ENCODE assay signal across 27 mouse cellular contexts in the genomic region with DNA sequence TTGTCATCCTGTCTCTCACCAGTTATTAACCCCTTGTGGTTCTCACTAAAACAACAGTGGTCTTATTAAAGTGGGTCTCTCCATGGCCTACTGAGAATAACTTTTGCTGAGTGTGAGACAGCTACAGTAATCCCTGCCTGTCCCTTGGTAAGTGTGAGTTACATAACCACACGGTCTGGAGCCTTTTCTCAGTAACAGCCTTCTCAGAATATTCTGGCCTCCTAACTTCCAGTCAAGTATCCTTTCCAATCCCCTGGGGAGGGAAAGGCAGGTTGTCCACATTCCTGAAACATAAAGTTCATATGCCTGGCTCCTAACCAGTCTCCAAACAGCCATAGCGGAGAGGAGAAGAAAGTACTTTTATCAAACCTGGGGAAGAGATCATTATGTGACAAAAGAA.
DNase-seq lines count a peak whose midpoint lies in the region; ATAC-seq and TF ChIP-seq lines count a peak whose summit lies in the region.
"Had no signal": no experiment of that assay in that cellular context is flagged by ENCODE, and none has a peak within 500 bp of the region (broad histone marks: within the 10 kb centered on the region; RNA-seq: fewer than 3 reads in every experiment).

No protein-coding gene starts in this region.

- H3K27me3 ChIP-seq in kidney, adult 2 months (replicated peaks; ENCODE audit: control insufficient read depth, insufficient read depth, low read length), result no peaks in the 10 kb centered on the region
- H3K27me3 ChIP-seq in kidney, embryonic 15.5 days, result no peaks in the 10 kb centered on the region
- no peaks in the 10 kb centered on the region for H3K27me3 ChIP-seq in lung, postnatal 0 days (replicated peaks; ENCODE audit: insufficient read depth, low read length)
- H3K27me3 ChIP-seq: embryonic facial prominence, embryonic 13.5 days; heart, embryonic 15.5 days; hindbrain, embryonic 13.5 days; limb, embryonic 15.5 days; liver, embryonic 13.5 days had no signal

- no peak for DNase-seq in frontal cortex, postnatal 10 days (ENCODE audit: low spot score in 2 of 2)
- peak; percentile 70 for DNase-seq in kidney, adult 2 months
- DNase-seq in lung, postnatal 0 days (ENCODE audit: low spot score), result peak; percentile 12
- no peak for DNase-seq in lung, adult 2 months
- peak; percentile 73 for DNase-seq in skeletal muscle tissue, adult 2 months (ENCODE audit: low read depth, low spot score)
- DNase-seq in retina, embryonic 14.5 days (ENCODE audit: low spot score), result no peak
- DNase-seq: adrenal gland, postnatal 14 days; cerebellum, adult 18-20 months; cerebellum, postnatal 10 days; heart, postnatal 4 days; kidney, postnatal 14 days; liver, embryonic 13.5 days; lung, adult 18-20 months; lung, postnatal 14 days; midbrain, embryonic 14.5 days; thymus, adult 2 months; thymus, postnatal 36 days had no signal

- H3K4me1 ChIP-seq in kidney, adult 2 months (ENCODE audit: control insufficient read depth, insufficient read depth, low read length), result peaks cover 16% of the 10 kb centered on the region; the same call in 1 of the 2 replicates
- H3K4me1 ChIP-seq in kidney, embryonic 15.5 days, result peaks cover 13% of the 10 kb centered on the region; the same call in 1 of the 2 replicates
- H3K4me1 ChIP-seq in lung, postnatal 0 days (ENCODE audit: insufficient read depth, low read depth, low read length), result no peaks in the 10 kb centered on the region
- H3K4me1 ChIP-seq in lung, adult 2 months (ENCODE audit: control insufficient read depth, insufficient read depth, low read length), result peaks cover 3% of the 10 kb centered on the region; the same call in 1 of the 2 replicates
- H3K4me1 ChIP-seq: embryonic facial prominence, embryonic 13.5 days; limb, embryonic 10.5 days; liver, embryonic 13.5 days had no signal

- H3K9me3 ChIP-seq in kidney, embryonic 15.5 days (replicated peaks), result no peaks in the 10 kb centered on the region
- H3K9me3 ChIP-seq in lung, postnatal 0 days (ENCODE audit: low read length), result no peaks in the 10 kb centered on the region
- H3K9me3 ChIP-seq: embryonic facial prominence, embryonic 13.5 days; heart, embryonic 10.5 days; heart, embryonic 15.5 days; hindbrain, embryonic 13.5 days; limb, embryonic 10.5 days; limb, embryonic 15.5 days; liver, embryonic 13.5 days had no signal

- H3K9ac ChIP-seq in kidney, embryonic 15.5 days, result no peak overlapping the region
- H3K9ac ChIP-seq in lung, postnatal 0 days (replicated peaks; ENCODE audit: low read depth), result no peak overlapping the region
- H3K9ac ChIP-seq: embryonic facial prominence, embryonic 13.5 days; heart, embryonic 15.5 days; hindbrain, embryonic 13.5 days; limb, embryonic 15.5 days; liver, embryonic 13.5 days had no signal

- no peak for TF ChIP-seq CTCF in kidney, adult 2 months (conservative IDR thresholded peaks at IDR 0.05; ENCODE audit: insufficient read depth, insufficient read length, low read depth, low read length)
- TF ChIP-seq CTCF in lung, postnatal 0 days (IDR thresholded peaks at IDR 0.05), result no peak
- no peak for TF ChIP-seq CTCF in lung, adult 2 months (IDR thresholded peaks at IDR 0.05; ENCODE audit: insufficient read depth, low read length)

- ATAC-seq in frontal cortex, adult (ENCODE audit: low TSS enrichment), result peak; percentile 62; the same call in 1 of the 2 replicates
- no peak for ATAC-seq in kidney, embryonic 15.5 days (replicated peaks; ENCODE audit: low FRiP score)
- no peak for ATAC-seq in lung, postnatal 0 days
- ATAC-seq: CD4-positive, CD25-positive, alpha-beta regulatory T cell, adult 4 months; intestine, embryonic 16.5 days had no signal

- no peaks in the 10 kb centered on the region for H3K36me3 ChIP-seq in kidney, adult 2 months (ENCODE audit: control insufficient read depth, insufficient read depth, low read length)
- no peaks in the 10 kb centered on the region for H3K36me3 ChIP-seq in kidney, embryonic 15.5 days
- H3K36me3 ChIP-seq in lung, postnatal 0 days (ENCODE audit: insufficient read depth, low read length), result no peaks in the 10 kb centered on the region
- H3K36me3 ChIP-seq: embryonic facial prominence, embryonic 13.5 days; heart, embryonic 10.5 days; heart, embryonic 15.5 days; limb, embryonic 10.5 days; limb, embryonic 15.5 days; liver, embryonic 13.5 days had no signal

- TF ChIP-seq EP300 in lung, postnatal 0 days (IDR thresholded peaks at IDR 0.05), result no peak

- whole genome bisulfite sequencing in kidney, adult 2 months, result 40% methylated on average over 2 of the region's 2 CpGs
- 73% methylated on average over 2 of the region's 2 CpGs for WGBS in kidney, embryonic 15.5 days
- WGBS in lung, postnatal 0 days, result 59% methylated on average over 2 of the region's 2 CpGs
- 51% methylated on average over 2 of the region's 2 CpGs for WGBS in lung, adult 2 months

- no peak overlapping the region for H3K4me2 ChIP-seq in kidney, embryonic 15.5 days
- H3K4me2 ChIP-seq in lung, postnatal 0 days (replicated peaks; ENCODE audit: low read depth, low read length), result no peak overlapping the region
- H3K4me2 ChIP-seq: embryonic facial prominence, embryonic 13.5 days; heart, embryonic 15.5 days; hindbrain, embryonic 13.5 days; limb, embryonic 15.5 days; liver, embryonic 13.5 days had no signal

- H3K27ac ChIP-seq in kidney, adult 2 months (ENCODE audit: insufficient read depth, low read depth, low read length), result peak overlapping the region; percentile 19
- H3K27ac ChIP-seq in kidney, embryonic 15.5 days, result no peak overlapping the region
- H3K27ac ChIP-seq in lung, postnatal 0 days (ENCODE audit: low read length), result no peak overlapping the region
- H3K27ac ChIP-seq: embryonic facial prominence, embryonic 13.5 days; heart, embryonic 10.5 days; heart, embryonic 15.5 days; hindbrain, embryonic 13.5 days; limb, embryonic 10.5 days; limb, embryonic 15.5 days; liver, embryonic 13.5 days had no signal

- TF ChIP-seq POLR2A in kidney, adult 2 months (IDR thresholded peaks at IDR 0.05; ENCODE audit: low read depth, low read length), result no peak
- TF ChIP-seq POLR2A in lung, adult 2 months (IDR thresholded peaks at IDR 0.05; ENCODE audit: borderline replicate concordance, extremely low read depth, low read depth, low read length), result no peak

- no peak overlapping the region for H3K4me3 ChIP-seq in kidney, adult 2 months (ENCODE audit: insufficient read depth, low read depth, low read length)
- H3K4me3 ChIP-seq in kidney, embryonic 15.5 days (replicated peaks), result no peak overlapping the region
- H3K4me3 ChIP-seq in lung, postnatal 0 days (ENCODE audit: low read depth, low read length), result no peak overlapping the region
- no peak overlapping the region for H3K4me3 ChIP-seq in lung, adult 2 months (replicated peaks; ENCODE audit: extremely low read depth, low read depth, low read length)
- H3K4me3 ChIP-seq: embryonic facial prominence, embryonic 13.5 days; heart, embryonic 10.5 days; heart, embryonic 15.5 days; hindbrain, embryonic 13.5 days; limb, embryonic 10.5 days; limb, embryonic 15.5 days; liver, embryonic 13.5 days had no signal

Comparison
In these comparisons a context has a peak if more than half of its experiments do, and no peak if none do; other contexts are left out.
1. DNase-seq: peak in kidney, adult 2 months (single experiment), lung, postnatal 0 days (single experiment) and skeletal muscle tissue, adult 2 months (single experiment); none in frontal cortex, postnatal 10 days (0 of 2), lung, adult 2 months (single experiment) and retina, embryonic 14.5 days (single experiment).